Mouse (Mus musculus) thymus, adult 2 months (tissue): ENCODE measurements around the gene Evi5l. TPM values are rescaled to one million over a fixed set of nuclear protein-coding genes. Genes with fewer than 3 reads are reported as not detected.

ENCODE experiments used
- DNase-seq: peaks from one replicate; pipeline ENCODE4 v3.0.0; 2021
- H3K27ac ChIP-seq: fragments of 200-500 bp; 2 replicates; pipeline ENCODE4 v1.5.1; 2012; ENCODE audit warnings: low read length, control low read depth; ENCODE audit not compliant: control insufficient read depth, insufficient read depth
- H3K27me3 ChIP-seq: fragments of 200-500 bp; 2 replicates; pipeline ENCODE4 v1.6.1; 2012; ENCODE audit warnings: mild to moderate bottlenecking, low read length, moderate library complexity, mixed read lengths; ENCODE audit not compliant: control insufficient read depth, insufficient read depth
- H3K36me3 ChIP-seq: fragments of 200-500 bp; 2 replicates; pipeline ENCODE4 v1.6.1; 2012; ENCODE audit warnings: mild to moderate bottlenecking, low read length, moderate library complexity; ENCODE audit not compliant: control insufficient read depth, insufficient read depth
- H3K4me1 ChIP-seq: fragments of 200-500 bp; replicated peaks from 2 replicates; pipeline ENCODE4 v1.6.1; 2012; ENCODE audit warnings: low read length; ENCODE audit not compliant: control insufficient read depth, insufficient read depth
- H3K4me3 ChIP-seq: fragments of 200-500 bp; 2 replicates; pipeline ENCODE4 v1.5.1; 2012; ENCODE audit warnings: mild to moderate bottlenecking, low read length, control low read depth, moderate library complexity; ENCODE audit not compliant: control insufficient read depth, insufficient read depth
- CTCF ChIP-seq: fragments of 200-500 bp; IDR thresholded peaks from 2 replicates; pipeline ENCODE4 v1.5.1; 2012; ENCODE audit warnings: mild to moderate bottlenecking, control low read depth, low read length, moderate library complexity, borderline replicate concordance; ENCODE audit not compliant: control insufficient read depth, poor library complexity, insufficient read depth; ENCODE audit errors: extremely low read depth
- POLR2A ChIP-seq: fragments of 200-500 bp; IDR thresholded peaks from 2 replicates; pipeline ENCODE4 v1.6.1; 2012; ENCODE audit warnings: mild to moderate bottlenecking, low read length, control low read depth, moderate library complexity; ENCODE audit not compliant: control insufficient read depth, poor library complexity, insufficient read depth; ENCODE audit errors: extremely low read depth
- WGBS: fragments of 180-500 bp; shearing (Covaris S2); methylation state at CpG from one replicate; pipeline ENCODE4 v1.1.7; 2018; 5-methylcytosine and 5-hydroxymethylcytosine counted together
- polyA plus RNA-seq: library from polyadenylated mRNA; depleted of rRNA; stranded (reverse); fragments of >200 nt; gene quantifications from 2 replicates; pipeline ENCODE4 v1.2.3, GENCODE M21; 2012; rRNA removed

The Evi5l gene
- polyA plus RNA-seq, result 48.3 and 64.2 TPM in 2 replicates

DNA sequence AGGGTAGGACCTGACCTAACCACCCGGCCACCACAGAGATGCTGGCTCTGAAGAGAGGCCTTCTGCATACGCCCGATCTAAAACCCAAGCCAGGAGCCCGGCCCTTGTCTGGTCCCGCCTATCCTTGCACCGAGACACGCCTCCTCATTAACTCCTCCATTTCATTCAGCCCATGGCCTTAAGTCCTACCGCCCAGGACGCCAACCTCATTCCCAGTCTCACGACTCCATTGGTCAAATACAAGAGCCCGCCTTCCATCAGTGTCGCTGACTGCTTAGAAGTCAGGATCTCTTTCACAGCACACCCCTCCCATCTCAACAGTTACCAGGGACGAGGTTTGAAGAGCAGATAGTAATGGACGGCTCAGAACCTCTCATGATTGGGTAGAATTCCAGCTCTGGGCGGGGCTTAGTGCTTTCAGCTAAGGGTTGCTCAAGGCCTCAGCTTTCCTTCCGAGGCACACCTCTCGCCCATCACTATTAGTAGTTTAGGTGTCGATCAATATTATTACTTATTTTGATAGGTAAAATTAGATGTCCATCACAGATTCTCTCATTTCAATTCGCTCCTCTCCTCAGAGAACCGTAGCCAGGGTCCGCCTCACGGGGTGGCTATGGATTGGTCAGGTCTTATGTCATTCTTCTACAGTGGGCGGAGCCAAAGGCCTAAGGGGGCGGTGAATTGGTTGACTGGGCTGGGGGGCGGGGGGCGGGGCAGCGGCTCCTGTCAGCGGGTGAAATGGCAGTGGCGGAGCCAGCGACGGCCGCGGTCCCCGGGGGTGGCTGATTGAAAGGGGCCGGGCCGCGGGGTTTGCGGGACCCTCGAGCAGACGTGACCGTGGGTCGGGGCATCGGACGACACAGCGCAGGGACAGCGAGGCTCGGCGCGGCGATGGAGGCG, at the start of gene Evi5l:
TSS of gene Evi5l (plus strand) at position 716 of the 900 bp plus-strand sequence.
- TF ChIP-seq POLR2A (0 out of 2 replicates have a peak, but pooled peaks have one; percentile 18), CTCF (0 out of 2 replicates have a peak, but pooled peaks have one; percentile 10)
- Histone ChIP-seq H3K36me3 (no peaks in the 10 kb centered on the region), H3K27me3 (no peaks in the 10 kb centered on the region), H3K4me1 (peaks cover 18% of the 10 kb centered on the region), H3K4me3 (peak within 1 kb of the TSS; percentile 97), H3K27ac (no peak within 1 kb of the TSS)
- DNase-seq, result peak; percentile 99
- under 1% methylated on average over 51 of the region's 51 CpGs for WGBS

DNA sequence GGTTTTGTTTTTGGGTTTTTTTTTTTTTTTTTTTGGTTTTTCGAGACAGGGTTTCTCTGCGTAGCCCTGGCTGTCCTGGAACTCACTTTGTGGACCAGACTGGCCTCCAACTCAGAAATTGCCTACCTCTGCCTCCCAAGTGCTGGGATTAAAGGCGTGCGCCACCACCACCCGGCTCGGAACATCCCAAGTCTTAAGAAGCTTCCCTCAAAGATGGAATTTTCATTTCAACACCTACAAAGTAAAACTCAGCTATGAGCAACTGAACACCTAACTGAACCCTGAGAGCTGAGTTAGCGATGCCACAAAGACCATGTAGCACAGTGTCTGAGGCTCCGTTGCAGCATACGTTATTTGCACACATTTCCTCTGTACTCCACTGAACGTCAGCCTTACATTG, 32.6 kb upstream of the Evi5l start, which contains the start of gene Cd209g:
TSS of gene Cd209g (plus strand) at position 301 of the 400 bp plus-strand sequence.
- H3K27me3 ChIP-seq, result no peaks in the 10 kb centered on the region
- TF ChIP-seq POLR2A, result no peak
- TF ChIP-seq CTCF, result no peak
- 94% methylated on average over 10 of the region's 10 CpGs for WGBS
- no peak within 1 kb of the TSS for H3K4me3 ChIP-seq
- H3K4me1 ChIP-seq, result no peaks in the 10 kb centered on the region
- DNase-seq, result no peak
- no peaks in the 10 kb centered on the region for H3K36me3 ChIP-seq
- no peak within 1 kb of the TSS for H3K27ac ChIP-seq

DNA sequence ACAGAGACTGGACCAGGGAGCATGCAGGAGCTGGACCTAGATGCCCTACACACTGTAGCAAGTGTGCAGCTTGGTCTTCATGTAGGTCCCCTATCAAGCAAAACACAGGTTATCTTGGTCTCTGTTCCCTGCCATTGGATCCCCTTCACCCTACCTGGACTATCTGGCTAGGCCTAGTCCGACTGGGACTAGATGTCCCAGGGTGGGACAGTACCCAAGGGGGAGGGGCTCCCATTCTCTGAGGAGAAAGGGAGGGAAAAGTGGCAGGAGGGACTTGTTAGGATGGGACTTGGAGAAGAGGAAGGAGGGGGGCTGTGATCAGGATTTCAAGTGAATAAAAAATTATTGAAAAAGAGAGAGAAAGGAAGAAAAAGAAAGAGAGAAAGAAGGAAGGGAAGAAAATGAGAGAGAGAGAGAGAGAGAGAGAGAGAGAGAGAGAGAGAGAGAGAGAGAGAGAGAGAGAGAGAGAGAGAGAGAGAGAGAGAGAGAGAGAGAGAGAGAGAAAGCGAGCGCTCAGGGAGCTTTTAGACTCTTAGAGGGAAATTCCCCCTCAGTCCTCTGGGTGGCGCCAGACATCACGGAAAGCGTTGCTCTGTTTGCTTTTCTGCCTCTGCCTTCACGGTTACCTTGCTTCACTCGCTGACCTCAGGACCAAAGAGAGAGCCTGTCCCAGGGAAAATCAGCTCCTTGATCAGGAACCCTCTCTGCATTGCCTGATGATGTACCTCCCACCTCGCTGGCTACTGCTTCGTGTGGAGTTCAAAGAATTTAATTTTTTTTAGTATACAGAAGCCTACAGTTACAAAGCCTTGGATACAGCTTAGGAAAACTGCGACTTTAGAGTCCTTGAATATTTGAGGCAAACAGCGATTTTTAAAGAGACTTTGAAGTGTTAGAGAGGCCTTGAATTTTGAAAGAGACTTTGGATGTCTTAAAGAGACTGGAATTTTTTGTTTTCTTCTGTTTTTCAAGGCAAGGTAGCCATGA, 26.4 kb upstream of the Evi5l start:
- DNase-seq, result peak; percentile 79
- WGBS, result 14% methylated on average over 12 of the region's 12 CpGs

DNA sequence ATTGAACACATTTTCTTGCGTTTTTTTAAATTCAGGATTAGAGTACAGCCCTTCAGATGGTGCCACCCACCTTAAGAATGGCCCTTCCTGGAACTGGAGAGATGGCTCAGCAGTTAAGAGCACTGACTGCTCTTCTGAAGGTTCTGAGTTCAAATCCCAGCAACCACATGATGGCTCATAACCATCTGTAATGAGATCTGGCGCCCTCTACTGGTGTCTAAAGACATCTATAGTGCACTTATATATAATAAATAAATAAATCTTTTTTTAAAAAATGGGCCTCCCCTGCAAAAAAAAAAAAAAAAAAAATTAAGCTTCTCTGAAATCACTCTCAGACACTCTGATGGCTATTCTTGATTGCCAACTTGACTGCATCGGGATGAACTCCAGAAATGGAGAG, 24.6 kb upstream of the Evi5l start:
- WGBS, result 60% methylated on average over 3 of the region's 3 CpGs
- Histone ChIP-seq H3K27ac (no peak overlapping the region), H3K36me3 (no peaks in the 10 kb centered on the region), H3K4me3 (no peak overlapping the region), H3K4me1 (no peaks in the 10 kb centered on the region), H3K27me3 (no peaks in the 10 kb centered on the region)
- no peak for TF ChIP-seq CTCF
- no peak for TF ChIP-seq POLR2A
- DNase-seq, result no peak

More for the DNA sequence above, 26.4 kb upstream of the Evi5l start:
- H3K27me3 ChIP-seq, result no peaks in the 10 kb centered on the region
- H3K27ac ChIP-seq, result no peak overlapping the region
- TF ChIP-seq CTCF (peak; percentile 54; the same call in 1 of the 2 replicates), POLR2A (no peak)
- no peaks in the 10 kb centered on the region for H3K36me3 ChIP-seq
- H3K4me1 ChIP-seq, result no peaks in the 10 kb centered on the region
- no peak overlapping the region for H3K4me3 ChIP-seq

DNA sequence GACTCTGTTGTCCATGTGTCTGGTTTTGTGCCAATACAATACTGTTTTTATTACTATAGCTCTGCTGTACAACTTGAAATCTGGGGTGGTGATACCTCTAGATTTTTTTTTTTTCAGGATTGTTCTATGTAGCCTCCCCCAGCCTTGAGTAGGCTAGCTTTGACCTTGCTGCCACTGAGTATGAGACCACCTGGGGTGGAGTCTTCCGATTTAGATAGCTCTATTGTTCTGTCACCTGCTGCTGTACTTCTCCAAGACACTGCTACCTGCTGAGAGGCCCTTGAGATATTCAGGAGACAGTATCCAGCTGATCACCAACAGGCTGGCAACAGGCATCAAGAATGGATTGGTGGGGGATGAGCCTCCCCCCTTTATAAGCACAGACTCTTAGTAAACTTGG, 19.1 kb upstream of the Evi5l start:
- DNase-seq, result no peak
- no peaks in the 10 kb centered on the region for H3K27me3 ChIP-seq
- H3K4me1 ChIP-seq, result no peaks in the 10 kb centered on the region
- no peak overlapping the region for H3K27ac ChIP-seq
- no peak overlapping the region for H3K4me3 ChIP-seq
- WGBS, result 65% methylated on average over 1 of the region's 1 CpGs
- TF ChIP-seq CTCF (no peak), POLR2A (no peak)
- H3K36me3 ChIP-seq, result no peaks in the 10 kb centered on the region

DNA sequence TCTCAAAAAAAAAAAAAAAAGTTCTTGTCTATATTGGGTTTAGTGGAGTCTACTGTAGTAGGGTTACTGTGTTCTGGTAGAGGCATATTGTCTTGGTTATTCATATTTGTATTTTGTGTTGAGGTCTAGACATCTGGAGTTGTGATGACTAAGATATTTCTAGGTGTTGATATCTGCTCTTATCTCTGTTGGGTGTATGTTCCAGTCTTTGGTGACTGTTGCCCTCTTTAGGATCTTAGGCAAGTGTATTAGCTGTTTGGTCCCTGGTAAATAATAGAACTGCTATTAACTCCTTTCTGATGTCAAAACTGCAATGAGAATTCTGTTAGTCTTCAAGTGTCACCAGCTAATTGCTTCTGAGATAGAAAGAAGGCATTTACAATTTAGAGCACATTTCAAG, 11.5 kb upstream of the Evi5l start:
- H3K27me3 ChIP-seq, result no peaks in the 10 kb centered on the region; the same call in 1 of the 2 replicates
- H3K4me3 ChIP-seq, result no peak overlapping the region
- H3K36me3 ChIP-seq, result no peaks in the 10 kb centered on the region
- DNase-seq, result no peak
- no peaks in the 10 kb centered on the region for H3K4me1 ChIP-seq
- TF ChIP-seq CTCF (no peak), POLR2A (no peak)
- H3K27ac ChIP-seq, result no peak overlapping the region
